Mouse (Mus musculus) lung, postnatal 0 days (tissue): ENCODE results near the gene Ccdc57. TPM values are rescaled to one million over a fixed set of nuclear protein-coding genes. Genes with fewer than 3 reads are reported as not detected.
"Not testable (repeated sequence)": the region's sequence is repeated elsewhere in the genome, so short reads cannot be mapped to it uniquely, and the experiment has no call there.

Source experiments
- ATAC-seq: fragments of 200-750 bp; cut with Nextera tagmentation; 2 replicates; pipeline ENCODE4 v1.8.0; 2017; ENCODE audit warnings: moderate library complexity
- DNase-seq: peaks from one replicate; pipeline ENCODE4 v3.0.0-alpha.2; 2016; ENCODE audit warnings: low spot score
- H3K27ac ChIP-seq: fragments of 300-500 bp; sonication (generic); 2 replicates; pipeline ENCODE4 v1.5.1; 2014; ENCODE audit warnings: antibody characterized with exemption, mild to moderate bottlenecking, low read length, mixed read lengths
- H3K27me3 ChIP-seq: fragments of 300-500 bp; sonication (generic); replicated peaks from 2 replicates; pipeline ENCODE4 v1.6.1; 2014; ENCODE audit warnings: low read length, mixed read lengths; ENCODE audit not compliant: insufficient read depth
- H3K36me3 ChIP-seq: fragments of 300-500 bp; sonication (generic); 2 replicates; pipeline ENCODE4 v1.6.1; 2014; ENCODE audit warnings: low read length, mixed read lengths; ENCODE audit not compliant: insufficient read depth
- H3K4me1 ChIP-seq: fragments of 300-500 bp; sonication (generic); 2 replicates; pipeline ENCODE4 v1.6.1; 2014; ENCODE audit warnings: antibody characterized with exemption, low read depth, low read length, mixed read lengths; ENCODE audit not compliant: insufficient read depth
- H3K4me2 ChIP-seq: fragments of 300-500 bp; sonication (generic); replicated peaks from 2 replicates; pipeline ENCODE4 v1.6.1; 2014; ENCODE audit warnings: low read depth, mild to moderate bottlenecking, low read length, moderate library complexity, mixed read lengths
- H3K4me3 ChIP-seq: fragments of 300-500 bp; sonication (generic); 2 replicates; pipeline ENCODE4 v1.5.1; 2014; ENCODE audit warnings: low read depth, low read length
- H3K9ac ChIP-seq: fragments of 300-500 bp; sonication (generic); replicated peaks from 2 replicates; pipeline ENCODE4 v1.6.1; 2014; ENCODE audit warnings: low read depth, mild to moderate bottlenecking
- H3K9me3 ChIP-seq: fragments of 300-500 bp; sonication (generic); 2 replicates; pipeline ENCODE4 v1.6.1; 2016; ENCODE audit warnings: low read length, mixed read lengths
- CTCF ChIP-seq: IDR thresholded peaks from 2 replicates; pipeline ENCODE4 v1.5.1; 2016; ENCODE audit warnings: antibody characterized with exemption, mild to moderate bottlenecking
- EP300 ChIP-seq: IDR thresholded peaks from 2 replicates; pipeline ENCODE4 v1.6.1; 2016; ENCODE audit warnings: antibody characterized with exemption, mild to moderate bottlenecking, control low read depth
- WGBS: fragments of 180-500 bp; shearing (Covaris S2); extraction: QIAGEN DNeasy Blood & Tissue Kit; methylation state at CpG from one replicate; pipeline ENCODE4 v1.1.7; 2014; 5-methylcytosine and 5-hydroxymethylcytosine counted together
- polyA plus RNA-seq: library from polyadenylated mRNA; unstranded; fragments of >200 nt; fragmentation: Nextera tagmentation; extraction: Ambion mirVana; gene quantifications from 2 replicates; pipeline ENCODE4 v1.2.1, GENCODE M21; 2015

Gene Ccdc57
- polyA plus RNA-seq, 1 experiment from 2014 or later: 3.7 TPM

- Histone ChIP-seq H3K9ac (no peak overlapping the region), H3K9me3 (no peaks in the 10 kb centered on the region), H3K27ac (no peak overlapping the region), H3K4me3 (no peak overlapping the region), H3K4me2 (no peak overlapping the region), H3K4me1 (no peaks in the 10 kb centered on the region), H3K27me3 (no peaks in the 10 kb centered on the region), H3K36me3 (0 out of 2 replicates have a peak, but pooled peaks cover 8% of the 10 kb centered on the region)
- ATAC-seq (no peak), DNase-seq (no peak)
- WGBS: 70% methylated on average over 10 of the region's 10 CpGs
- TF ChIP-seq CTCF (no peak), EP300 (no peak)
Observed at GRCm38 (mm10) chr11:120862819-120863218, 69.9 kb downstream of the Ccdc57 start.

- not testable (repeated sequence) for H3K36me3 ChIP-seq, H3K9ac ChIP-seq, H3K27ac ChIP-seq, H3K9me3 ChIP-seq, ATAC-seq, H3K4me2 ChIP-seq, H3K4me1 ChIP-seq, H3K27me3 ChIP-seq, DNase-seq, H3K4me3 ChIP-seq
- 85% methylated on average over 3 of the region's 3 CpGs for WGBS
Observed at GRCm38 (mm10) chr11:120855938-120856337, 76.7 kb downstream of the Ccdc57 start.

GRCm38 (mm10) chr11:120853788-120854187, 78.9 kb downstream of the Ccdc57 start:
- DNase-seq (peak; percentile 8), ATAC-seq (no peak)
- Histone ChIP-seq H3K36me3 (no peaks in the 10 kb centered on the region), H3K9me3 (no peaks in the 10 kb centered on the region), H3K27me3 (no peaks in the 10 kb centered on the region), H3K9ac (no peak overlapping the region), H3K4me2 (no peak overlapping the region), H3K27ac (peak overlapping the region; percentile 59), H3K4me1 (peaks cover 12% of the 10 kb centered on the region), H3K4me3 (no peak overlapping the region)
- no peak for TF ChIP-seq EP300
- TF ChIP-seq CTCF: no peak
- WGBS: 60% methylated on average over 4 of the region's 4 CpGs

- H3K36me3 ChIP-seq: no peaks in the 10 kb centered on the region
- ATAC-seq: peak; percentile 68
- H3K27me3 ChIP-seq: no peaks in the 10 kb centered on the region
- 87% methylated on average over 4 of the region's 4 CpGs for WGBS
- no peak overlapping the region for H3K4me2 ChIP-seq
- H3K4me3 ChIP-seq: no peak overlapping the region
- no peaks in the 10 kb centered on the region for H3K9me3 ChIP-seq
- TF ChIP-seq CTCF: no peak
- peak; percentile 56 for TF ChIP-seq EP300
- peaks cover 12% of the 10 kb centered on the region for H3K4me1 ChIP-seq
- peak overlapping the region; percentile 71 for H3K27ac ChIP-seq
- peak; percentile 87 for DNase-seq
- no peak overlapping the region for H3K9ac ChIP-seq
Observed at GRCm38 (mm10) chr11:120853158-120853557, 79.5 kb downstream of the Ccdc57 start.

- H3K9me3 ChIP-seq: no peaks in the 10 kb centered on the region
- no peaks in the 10 kb centered on the region for H3K36me3 ChIP-seq
- WGBS: 45% methylated on average over 11 of the region's 11 CpGs
- no peak overlapping the region for H3K4me2 ChIP-seq
- H3K4me3 ChIP-seq: no peak overlapping the region
- H3K9ac ChIP-seq: no peak overlapping the region
- ATAC-seq (no peak), DNase-seq (peak; percentile 51)
- peaks cover 12% of the 10 kb centered on the region for H3K4me1 ChIP-seq
- no peaks in the 10 kb centered on the region for H3K27me3 ChIP-seq
- H3K27ac ChIP-seq: peak overlapping the region; percentile 71
- TF ChIP-seq CTCF: no peak
- no peak for TF ChIP-seq EP300
Observed at GRCm38 (mm10) chr11:120852083-120852935, 80.4 kb downstream of the Ccdc57 start.

GRCm38 (mm10) chr11:120851582-120851981, 81.1 kb downstream of the Ccdc57 start:
- TF ChIP-seq CTCF (no peak), EP300 (no peak)
- whole genome bisulfite sequencing: 49% methylated on average over 2 of the region's 2 CpGs
- Histone ChIP-seq H3K4me2 (no peak overlapping the region), H3K36me3 (no peaks in the 10 kb centered on the region), H3K27ac (peak overlapping the region; percentile 47), H3K9ac (no peak overlapping the region), H3K27me3 (no peaks in the 10 kb centered on the region), H3K9me3 (no peaks in the 10 kb centered on the region), H3K4me1 (peaks cover 12% of the 10 kb centered on the region), H3K4me3 (no peak overlapping the region)
- DNase-seq (no peak), ATAC-seq (no peak)
